Mouse (Mus musculus): ENCODE data around the gene Lgr4. TPM values are rescaled to one million over a fixed set of nuclear protein-coding genes. Genes with fewer than 3 reads are reported as not detected.

Lgr4 gene
- polyA plus RNA-seq, 1 experiment from 2014 or later, result 20.8 TPM

DNA sequence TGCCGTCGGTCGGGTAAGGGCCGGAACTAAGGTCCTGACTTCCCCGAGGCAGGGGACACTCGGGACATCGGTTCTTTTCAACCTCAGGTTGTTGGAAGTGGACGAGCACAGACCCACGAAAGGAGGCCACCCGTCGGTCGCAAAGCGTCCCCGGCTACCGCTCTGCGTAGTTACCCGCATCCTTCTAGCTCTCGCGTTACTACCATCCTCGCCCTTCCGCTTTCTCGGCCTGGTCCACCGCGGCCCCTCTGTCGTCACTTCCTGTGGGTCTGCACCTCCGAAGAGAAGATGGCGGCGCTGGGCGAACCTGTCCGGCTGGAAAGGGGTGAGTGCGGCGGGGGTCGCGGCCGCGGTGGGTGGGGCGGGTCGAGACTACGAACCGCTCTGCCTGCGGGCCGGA lies 26.9 kb upstream of the Lgr4 start, which contains the start of gene Lin7c:
Lin7c (plus strand) TSS at position 257 of the 400 bp plus-strand sequence.
- H3K36me3 ChIP-seq (ENCODE audit: control insufficient read depth, insufficient read depth, low read length), result peaks cover 16% of the 10 kb centered on the region
- H3K27me3 ChIP-seq (ENCODE audit: control insufficient read depth, insufficient read depth, low read length), result no peaks in the 10 kb centered on the region
- peak within 1 kb of the TSS; percentile 98 for H3K9ac ChIP-seq (ENCODE audit: low read length)
- H3K4me3 ChIP-seq (ENCODE audit: control insufficient read depth in 1 of 2, insufficient read depth in 1 of 2, low read depth in 1 of 2, low read length in 2 of 2), result peak within 1 kb of the TSS; percentile 86 to 97
- peak within 1 kb of the TSS; percentile 72 to 94 for H3K27ac ChIP-seq (replicated peaks in 1 of 2; ENCODE audit: control insufficient read depth in 1 of 2, insufficient read depth in 1 of 2, low read depth in 2 of 2, low read length in 2 of 2)
- peak within 1 kb of the TSS; percentile 90 for H3K4me2 ChIP-seq (ENCODE audit: low read length)
- ATAC-seq (ENCODE audit: insufficient number of reproducible peaks, insufficient read depth, low FRiP score, low read depth), result peak; percentile 99
- H3K4me1 ChIP-seq (ENCODE audit: control insufficient read depth in 2 of 2, insufficient read depth in 2 of 2, low read length in 2 of 2), result peaks cover 0 to 16% of the 10 kb centered on the region in 2 experiments; a peak in 2 of 4 replicates
- WGBS, result under 1% methylated on average over 41 of the region's 42 CpGs
- H3K9me3 ChIP-seq (ENCODE audit: control insufficient read depth, low read length), result no peaks in the 10 kb centered on the region

DNA sequence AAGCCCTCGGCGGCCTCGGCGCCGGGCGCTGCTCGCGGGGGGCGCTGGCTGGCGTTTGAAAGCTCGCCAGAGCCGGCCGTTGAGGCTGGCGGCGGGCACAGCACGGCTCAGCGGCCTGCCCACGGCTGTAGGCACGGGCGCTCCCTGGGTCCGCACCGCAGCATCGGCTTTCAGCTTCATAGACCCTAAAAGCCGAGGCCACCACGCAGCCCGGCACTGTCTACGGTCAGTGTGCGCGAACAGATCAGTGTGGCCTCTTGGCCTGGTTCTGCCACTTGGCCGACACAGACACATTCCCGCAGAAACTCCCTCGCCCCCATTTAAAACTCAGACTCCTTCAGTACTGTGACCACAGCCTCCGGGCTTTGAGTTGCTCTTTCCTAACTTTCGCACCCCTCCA lies 26.4 kb upstream of the Lgr4 start:
- H3K9me3 ChIP-seq (ENCODE audit: control insufficient read depth, low read length), result no peaks in the 10 kb centered on the region
- H3K27ac ChIP-seq (replicated peaks in 1 of 2; ENCODE audit: control insufficient read depth in 1 of 2, insufficient read depth in 1 of 2, low read depth in 2 of 2, low read length in 2 of 2), result peak overlapping the region; percentile 70 to 94
- peak; percentile 76 for ATAC-seq (ENCODE audit: insufficient number of reproducible peaks, insufficient read depth, low FRiP score, low read depth)
- H3K4me1 ChIP-seq (ENCODE audit: control insufficient read depth in 2 of 2, insufficient read depth in 2 of 2, low read length in 2 of 2), result peaks cover 0 to 16% of the 10 kb centered on the region in 2 experiments; a peak in 2 of 4 replicates
- peak overlapping the region; percentile 86 to 97 for H3K4me3 ChIP-seq (ENCODE audit: control insufficient read depth in 1 of 2, insufficient read depth in 1 of 2, low read depth in 1 of 2, low read length in 2 of 2)
- H3K9ac ChIP-seq (ENCODE audit: low read length), result peak overlapping the region; percentile 98
- no peaks in the 10 kb centered on the region for H3K27me3 ChIP-seq (ENCODE audit: control insufficient read depth, insufficient read depth, low read length)
- under 1% methylated on average over 32 of the region's 34 CpGs for WGBS
- peak overlapping the region; percentile 90 for H3K4me2 ChIP-seq (ENCODE audit: low read length)
- peaks cover 20% of the 10 kb centered on the region for H3K36me3 ChIP-seq (ENCODE audit: control insufficient read depth, insufficient read depth, low read length)

DNA sequence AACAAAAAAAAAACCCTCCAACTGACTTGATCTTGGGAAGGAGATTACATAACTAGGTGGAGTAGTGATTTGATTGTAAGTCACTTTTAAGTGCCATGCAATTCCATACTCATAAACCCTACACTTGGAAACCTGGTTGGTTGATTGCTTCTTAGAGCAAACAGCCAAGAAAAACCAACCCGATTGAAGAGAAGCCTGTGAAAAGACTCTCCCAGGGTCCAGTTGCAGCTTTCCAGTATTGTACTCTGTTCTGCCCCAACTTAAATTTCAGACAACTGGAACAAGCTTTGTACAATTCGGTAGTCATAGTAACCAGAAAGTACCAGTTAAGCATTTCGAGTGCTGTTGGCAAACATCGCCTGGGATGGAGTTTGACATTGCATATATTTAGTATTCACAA lies 26.0 kb upstream of the Lgr4 start:
- Histone ChIP-seq H3K9ac (ENCODE audit: low read length) (peak overlapping the region; percentile 98), H3K4me3 (ENCODE audit: control insufficient read depth in 1 of 2, insufficient read depth in 1 of 2, low read depth in 1 of 2, low read length in 2 of 2) (peak overlapping the region; percentile 86 to 97), H3K27ac (replicated peaks in 1 of 2; ENCODE audit: control insufficient read depth in 1 of 2, insufficient read depth in 1 of 2, low read depth in 2 of 2, low read length in 2 of 2) (peak overlapping the region; percentile 70 to 94; a peak in 3 of 4 replicates), H3K9me3 (ENCODE audit: control insufficient read depth, low read length) (no peaks in the 10 kb centered on the region), H3K36me3 (ENCODE audit: control insufficient read depth, insufficient read depth, low read length) (peaks cover 24% of the 10 kb centered on the region), H3K4me1 (ENCODE audit: control insufficient read depth in 2 of 2, insufficient read depth in 2 of 2, low read length in 2 of 2) (peaks cover 0 to 16% of the 10 kb centered on the region in 2 experiments; a peak in 2 of 4 replicates), H3K4me2 (ENCODE audit: low read length) (peak overlapping the region; percentile 90), H3K27me3 (ENCODE audit: control insufficient read depth, insufficient read depth, low read length) (no peaks in the 10 kb centered on the region)
- no peak for ATAC-seq (ENCODE audit: insufficient number of reproducible peaks, insufficient read depth, low FRiP score, low read depth)
- 39% methylated on average over 4 of the region's 4 CpGs for whole genome bisulfite sequencing

DNA sequence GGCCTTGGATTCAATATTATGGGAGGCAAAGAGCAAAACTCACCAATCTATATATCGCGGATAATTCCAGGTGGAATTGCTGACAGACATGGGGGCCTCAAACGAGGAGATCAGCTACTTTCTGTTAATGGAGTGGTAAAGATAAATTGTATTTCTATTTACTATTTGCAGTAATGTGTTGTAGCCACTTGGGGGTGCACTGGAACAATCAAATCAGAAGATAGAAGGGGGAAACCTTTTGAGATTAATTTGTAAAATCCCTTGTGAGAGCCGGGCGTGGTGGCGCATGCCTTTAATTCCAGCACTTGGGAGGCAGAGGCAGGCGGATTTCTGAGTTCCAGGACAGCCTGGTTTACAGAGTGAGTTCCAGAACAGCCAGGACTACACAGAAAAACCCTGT lies 21.1 kb upstream of the Lgr4 start:
- ATAC-seq (ENCODE audit: insufficient number of reproducible peaks, insufficient read depth, low FRiP score, low read depth), result no peak
- no peak overlapping the region for H3K27ac ChIP-seq (replicated peaks in 1 of 2; ENCODE audit: control insufficient read depth in 1 of 2, insufficient read depth in 1 of 2, low read depth in 2 of 2, low read length in 2 of 2)
- no peaks in the 10 kb centered on the region for H3K27me3 ChIP-seq (ENCODE audit: control insufficient read depth, insufficient read depth, low read length)
- H3K9ac ChIP-seq (ENCODE audit: low read length), result no peak overlapping the region
- WGBS, result 80% methylated on average over 7 of the region's 7 CpGs
- peaks cover 0 to 16% of the 10 kb centered on the region in 2 experiments; a peak in 2 of 4 replicates for H3K4me1 ChIP-seq (ENCODE audit: control insufficient read depth in 2 of 2, insufficient read depth in 2 of 2, low read length in 2 of 2)
- H3K36me3 ChIP-seq (ENCODE audit: control insufficient read depth, insufficient read depth, low read length), result peaks cover 70% of the 10 kb centered on the region
- H3K4me3 ChIP-seq (ENCODE audit: control insufficient read depth in 1 of 2, insufficient read depth in 1 of 2, low read depth in 1 of 2, low read length in 2 of 2), result no peak overlapping the region
- no peak overlapping the region for H3K4me2 ChIP-seq (ENCODE audit: low read length)
- H3K9me3 ChIP-seq (ENCODE audit: control insufficient read depth, low read length), result no peaks in the 10 kb centered on the region

DNA sequence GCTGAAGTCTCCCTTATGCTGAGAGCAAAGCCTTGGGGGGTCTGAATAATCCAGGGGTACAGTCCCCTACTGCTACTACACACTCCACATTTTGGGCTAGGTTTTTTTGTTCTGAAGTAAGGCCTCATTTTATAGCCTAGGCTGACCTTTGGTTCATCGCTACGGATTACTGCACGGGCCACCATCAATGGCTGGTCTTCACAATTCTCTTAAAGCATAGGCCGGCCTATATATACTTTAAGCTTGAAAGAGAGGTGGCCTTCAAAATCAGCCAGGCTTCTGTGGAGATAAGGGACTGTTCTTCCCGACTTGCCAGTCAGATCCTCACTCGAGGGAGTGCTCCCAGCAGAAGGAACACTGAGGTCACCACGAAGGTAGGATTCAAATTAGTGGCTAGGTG lies 14.6 kb upstream of the Lgr4 start:
- ATAC-seq (ENCODE audit: insufficient number of reproducible peaks, insufficient read depth, low FRiP score, low read depth), result no peak
- no peak overlapping the region for H3K4me3 ChIP-seq (ENCODE audit: control insufficient read depth in 1 of 2, insufficient read depth in 1 of 2, low read depth in 1 of 2, low read length in 2 of 2)
- 54% methylated on average over 7 of the region's 7 CpGs for WGBS
- H3K9me3 ChIP-seq (ENCODE audit: control insufficient read depth, low read length), result no peaks in the 10 kb centered on the region
- no peaks in the 10 kb centered on the region for H3K27me3 ChIP-seq (ENCODE audit: control insufficient read depth, insufficient read depth, low read length)
- no peak overlapping the region for H3K27ac ChIP-seq (replicated peaks in 1 of 2; ENCODE audit: control insufficient read depth in 1 of 2, insufficient read depth in 1 of 2, low read depth in 2 of 2, low read length in 2 of 2)
- no peak overlapping the region for H3K9ac ChIP-seq (ENCODE audit: low read length)
- no peaks in the 10 kb centered on the region for H3K4me1 ChIP-seq (ENCODE audit: control insufficient read depth in 2 of 2, insufficient read depth in 2 of 2, low read length in 2 of 2)
- peaks cover 45% of the 10 kb centered on the region for H3K36me3 ChIP-seq (ENCODE audit: control insufficient read depth, insufficient read depth, low read length)
- H3K4me2 ChIP-seq (ENCODE audit: low read length), result no peak overlapping the region

DNA sequence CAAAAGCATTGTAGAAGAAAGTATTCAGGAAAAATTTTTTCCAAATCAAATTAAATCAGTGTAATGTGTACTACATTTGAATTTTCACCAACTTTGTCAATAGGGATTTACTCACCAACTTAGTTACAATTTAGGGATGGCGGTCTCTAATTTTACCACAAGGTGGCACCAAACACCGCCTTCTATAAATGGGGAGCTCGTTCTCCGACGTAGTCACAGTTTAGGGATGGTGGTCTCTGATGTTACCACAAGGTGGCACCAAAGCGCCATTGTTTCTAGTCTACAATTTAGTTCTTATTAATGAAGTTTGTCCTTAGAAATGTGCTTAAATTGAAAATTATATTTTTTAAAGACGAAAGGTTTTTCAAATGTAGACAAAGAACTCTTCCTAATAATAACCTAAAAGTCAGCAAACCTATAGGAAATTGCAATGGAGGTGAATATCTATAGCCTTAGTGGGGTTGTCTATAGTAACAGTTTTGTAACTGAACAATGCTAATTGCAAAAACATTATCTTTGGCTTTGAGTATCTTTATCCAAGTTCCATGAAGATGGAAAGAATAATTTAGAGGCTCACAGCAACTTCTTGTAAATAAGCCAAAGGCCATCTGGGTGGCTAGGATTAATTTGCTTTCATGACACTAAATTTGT lies 13.2 kb upstream of the Lgr4 start:
- WGBS, result under 1% methylated on average over 7 of the region's 7 CpGs
- H3K4me2 ChIP-seq (ENCODE audit: low read length), result no peak overlapping the region
- no peak overlapping the region for H3K27ac ChIP-seq (replicated peaks in 1 of 2; ENCODE audit: control insufficient read depth in 1 of 2, insufficient read depth in 1 of 2, low read depth in 2 of 2, low read length in 2 of 2)
- H3K36me3 ChIP-seq (ENCODE audit: control insufficient read depth, insufficient read depth, low read length), result peaks cover 31% of the 10 kb centered on the region
- H3K4me1 ChIP-seq (ENCODE audit: control insufficient read depth in 2 of 2, insufficient read depth in 2 of 2, low read length in 2 of 2), result no peaks in the 10 kb centered on the region
- H3K9ac ChIP-seq (ENCODE audit: low read length), result no peak overlapping the region
- no peaks in the 10 kb centered on the region for H3K9me3 ChIP-seq (ENCODE audit: control insufficient read depth, low read length)
- H3K4me3 ChIP-seq (ENCODE audit: control insufficient read depth in 1 of 2, insufficient read depth in 1 of 2, low read depth in 1 of 2, low read length in 2 of 2), result no peak overlapping the region
- H3K27me3 ChIP-seq (ENCODE audit: control insufficient read depth, insufficient read depth, low read length), result no peaks in the 10 kb centered on the region
- no peak for ATAC-seq (ENCODE audit: insufficient number of reproducible peaks, insufficient read depth, low FRiP score, low read depth)

DNA sequence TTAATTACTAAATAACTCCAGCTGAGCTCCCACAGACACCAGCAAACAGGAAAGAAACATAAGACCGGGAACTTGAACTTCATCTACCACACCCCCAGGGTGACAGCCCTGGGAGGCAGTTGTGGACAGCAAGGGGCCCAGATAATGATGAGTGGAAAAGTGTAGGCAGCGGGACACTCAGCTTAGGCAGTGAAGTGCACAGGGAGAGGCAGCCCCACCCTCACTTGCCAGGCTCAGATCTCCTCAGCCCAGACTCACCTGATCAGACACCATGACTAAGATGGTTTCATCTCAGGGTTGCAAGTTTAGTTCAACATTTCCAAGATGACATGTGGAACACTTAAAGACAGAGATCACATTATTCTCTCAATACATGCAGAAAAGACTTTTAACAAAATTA lies 8.3 kb upstream of the Lgr4 start:
- ATAC-seq (ENCODE audit: insufficient number of reproducible peaks, insufficient read depth, low FRiP score, low read depth), result no peak
- no peaks in the 10 kb centered on the region for H3K27me3 ChIP-seq (ENCODE audit: control insufficient read depth, insufficient read depth, low read length)
- H3K27ac ChIP-seq (replicated peaks in 1 of 2; ENCODE audit: control insufficient read depth in 1 of 2, insufficient read depth in 1 of 2, low read depth in 2 of 2, low read length in 2 of 2), result no peak overlapping the region
- no peak overlapping the region for H3K9ac ChIP-seq (ENCODE audit: low read length)
- H3K4me1 ChIP-seq (ENCODE audit: control insufficient read depth in 2 of 2, insufficient read depth in 2 of 2, low read length in 2 of 2), result no peaks in the 10 kb centered on the region
- H3K4me2 ChIP-seq (ENCODE audit: low read length), result no peak overlapping the region
- no peaks in the 10 kb centered on the region for H3K36me3 ChIP-seq (ENCODE audit: control insufficient read depth, insufficient read depth, low read length)
- WGBS, result 26% methylated on average over 2 of the region's 2 CpGs
- H3K9me3 ChIP-seq (ENCODE audit: control insufficient read depth, low read length), result peaks cover 3% of the 10 kb centered on the region; the same call in 1 of the 2 replicates
- H3K4me3 ChIP-seq (ENCODE audit: control insufficient read depth in 1 of 2, insufficient read depth in 1 of 2, low read depth in 1 of 2, low read length in 2 of 2), result no peak overlapping the region

Measured in heart, embryonic 14.5 days (tissue).